Mouse (Mus musculus): ENCODE results near the gene Lmna.

Lmna gene

DNA sequence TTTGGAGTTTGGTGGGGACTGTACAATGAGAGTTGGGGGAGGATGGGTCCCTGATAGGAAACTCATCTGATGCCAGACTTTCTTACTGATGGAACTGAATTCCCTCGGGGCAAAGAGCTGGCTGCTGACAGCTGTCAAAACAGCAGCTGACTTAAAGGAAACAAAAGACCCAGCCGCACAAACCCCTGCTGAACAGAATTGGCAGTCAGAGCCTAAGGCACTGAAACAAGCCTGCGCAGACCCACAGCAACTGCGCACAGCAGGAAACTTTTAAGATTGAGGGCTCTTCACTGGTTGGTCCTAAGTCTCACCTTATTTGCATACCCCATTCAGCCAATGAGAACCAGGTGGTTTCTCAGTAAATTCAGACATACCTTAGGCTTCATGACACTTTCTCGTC lies 36.7 kb downstream of the Lmna start:
- no peak for DNase-seq (ENCODE audit: low spot score in 2 of 2)

DNA sequence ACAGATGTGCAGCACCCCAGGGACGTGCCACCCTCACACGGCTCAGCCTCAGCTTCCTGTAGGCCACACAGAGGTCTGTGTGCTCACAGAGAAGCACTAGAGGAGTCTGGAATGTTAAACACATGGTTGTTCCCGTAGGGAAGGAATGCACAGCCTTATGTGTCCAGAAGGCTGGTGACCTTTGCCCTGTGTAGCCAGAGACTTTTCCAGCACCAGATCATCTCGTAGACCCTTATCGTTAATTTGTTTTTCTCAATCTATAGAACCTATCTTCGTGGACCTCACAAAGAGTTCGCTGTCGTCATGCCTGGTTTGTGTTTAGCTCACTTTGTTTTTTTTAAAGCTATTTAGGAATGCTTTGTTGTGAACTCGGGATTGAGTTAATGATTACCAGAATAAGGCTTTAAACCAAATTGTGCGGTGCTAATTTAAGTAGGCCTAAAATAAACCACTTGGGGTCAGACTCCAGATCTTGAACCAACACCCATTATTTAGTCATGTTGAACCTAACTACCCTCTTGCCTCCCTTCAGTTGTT lies 38.7 kb downstream of the Lmna start:
- no peak for DNase-seq (ENCODE audit: low spot score in 2 of 2)

DNA sequence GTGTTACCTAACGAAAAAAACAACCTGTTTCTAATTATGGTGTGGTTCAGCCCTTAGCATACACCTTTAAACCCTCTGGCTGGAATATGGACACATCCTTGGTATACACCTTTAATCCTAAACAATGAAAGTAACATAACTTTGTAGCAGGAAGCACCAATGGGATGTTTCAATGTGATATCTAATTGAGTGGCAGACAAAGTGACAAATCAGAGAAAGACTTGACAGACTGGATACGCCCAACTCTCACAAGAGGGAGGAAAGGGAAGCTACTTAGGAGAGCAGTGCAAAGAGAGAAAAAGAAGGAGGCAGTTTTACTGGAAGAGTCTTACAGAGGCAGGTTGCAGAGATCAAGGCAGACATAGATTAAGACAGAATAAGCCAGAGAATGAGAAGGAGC lies 40.3 kb downstream of the Lmna start:
- DNase-seq (ENCODE audit: low spot score in 2 of 2), result no peak

DNA sequence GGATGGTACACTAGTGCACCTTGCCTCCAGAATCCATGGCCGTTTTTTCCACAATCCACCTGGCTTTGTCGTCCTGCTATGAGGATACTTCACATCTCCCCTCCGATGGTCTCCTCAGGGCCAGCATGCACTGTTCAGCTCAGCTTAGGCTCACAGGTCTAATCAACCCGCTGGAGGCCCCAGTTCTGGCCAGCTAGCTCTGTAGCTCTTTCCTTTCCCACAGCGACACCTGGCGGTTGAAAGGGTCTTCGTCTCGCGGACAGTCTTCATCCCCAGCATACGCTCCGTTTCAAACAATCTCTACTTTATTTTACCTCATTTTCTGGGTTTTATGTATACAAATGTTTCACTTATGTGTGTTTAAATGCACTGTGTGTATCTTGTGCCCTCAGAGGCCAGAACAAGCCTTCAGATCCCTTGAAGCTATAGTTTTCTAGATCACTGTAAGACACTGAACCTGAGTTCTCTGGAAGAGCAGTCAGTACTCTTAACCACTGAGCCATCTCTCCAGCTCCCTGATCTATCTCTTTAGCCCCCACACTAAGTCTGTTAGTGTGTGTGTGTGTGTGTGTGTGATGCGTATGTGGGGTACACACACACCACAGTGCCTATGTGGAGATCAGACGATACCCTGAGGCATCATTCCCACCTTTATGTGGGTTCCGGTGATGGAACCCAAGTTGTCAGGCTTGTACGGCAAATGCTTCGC lies 42.5 kb downstream of the Lmna start:
- DNase-seq (ENCODE audit: low spot score in 2 of 2), result peak; percentile 77 to 85

DNA sequence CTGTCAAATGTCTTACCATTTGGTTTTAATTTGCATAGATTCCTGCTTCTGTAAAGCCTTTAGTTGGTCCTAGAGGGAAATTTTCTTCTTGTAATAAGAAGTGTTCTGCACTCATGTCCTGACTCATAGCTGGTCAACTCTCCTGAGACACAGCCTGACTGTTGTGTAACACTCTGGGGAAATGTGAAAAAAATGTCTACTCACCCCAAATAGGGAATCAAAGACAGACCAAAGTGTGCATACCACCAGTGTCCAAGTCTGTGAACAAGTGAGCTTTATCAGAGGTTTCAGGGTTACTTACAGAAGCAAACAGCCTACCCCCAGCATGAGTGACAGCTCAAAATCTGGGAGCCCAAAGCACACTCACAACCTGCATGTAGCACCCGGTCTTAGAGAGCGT lies 44.6 kb downstream of the Lmna start:
- no peak for DNase-seq (ENCODE audit: low spot score in 2 of 2)

DNA sequence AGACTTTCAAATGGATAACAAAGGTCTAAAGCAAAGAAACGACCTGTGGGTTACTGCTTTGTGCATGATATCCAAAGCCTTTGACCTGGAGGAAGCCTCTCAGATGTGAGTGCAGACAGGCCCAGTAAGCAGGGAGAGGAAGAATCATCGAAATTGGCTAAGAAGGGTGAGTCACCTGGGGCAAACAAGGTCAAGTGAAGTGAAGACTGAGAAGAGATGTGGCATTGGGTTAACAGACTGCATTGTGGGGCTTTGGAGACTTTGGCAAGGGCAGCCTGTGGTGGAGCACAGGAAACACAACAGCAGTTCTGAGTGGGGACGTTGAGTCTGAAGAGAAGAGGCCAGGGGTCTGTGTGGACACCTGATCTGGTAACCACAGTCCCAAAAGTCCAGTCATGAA lies 45.3 kb downstream of the Lmna start:
- no peak for DNase-seq (ENCODE audit: low spot score in 2 of 2)

DNA sequence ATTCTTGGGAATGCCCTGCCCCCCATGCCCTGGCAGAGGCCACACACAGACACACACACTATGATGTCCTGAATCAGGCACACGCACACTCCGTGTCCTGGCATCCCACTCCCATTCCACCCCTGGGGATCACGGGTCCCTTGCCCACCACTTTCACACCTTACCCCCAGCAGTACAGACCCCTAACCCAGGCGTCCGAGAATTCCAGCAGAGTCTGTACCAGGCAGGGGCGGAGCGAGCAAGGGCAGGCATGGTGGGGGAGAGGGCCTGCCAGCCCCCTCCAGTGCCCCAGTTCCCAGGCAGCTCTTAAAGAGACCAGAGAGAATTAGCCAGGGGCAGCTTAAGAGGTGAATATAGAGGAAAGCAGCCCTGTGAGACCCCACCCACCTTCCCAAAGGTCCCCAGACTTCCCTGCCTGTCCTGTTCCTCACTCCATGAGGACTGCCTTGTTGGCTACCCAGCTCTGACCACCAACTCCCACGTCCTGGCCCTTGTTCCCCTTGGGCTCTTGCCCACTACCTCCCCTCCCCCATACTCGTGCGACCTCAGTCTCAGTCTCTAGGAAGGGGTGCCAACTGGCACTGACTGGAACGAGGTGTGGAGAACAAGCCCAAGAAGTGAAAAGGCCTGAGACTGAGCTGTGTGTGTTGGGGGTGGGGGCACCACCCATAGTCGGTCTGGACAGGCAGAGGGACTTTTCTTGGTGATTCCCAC lies 48.6 kb downstream of the Lmna start, which contains the start of gene Sema4a:
Gene Sema4a (minus strand): TSS at position 200 of the 714 bp plus-strand sequence.
- no peak for DNase-seq (ENCODE audit: low spot score in 2 of 2)

DNA sequence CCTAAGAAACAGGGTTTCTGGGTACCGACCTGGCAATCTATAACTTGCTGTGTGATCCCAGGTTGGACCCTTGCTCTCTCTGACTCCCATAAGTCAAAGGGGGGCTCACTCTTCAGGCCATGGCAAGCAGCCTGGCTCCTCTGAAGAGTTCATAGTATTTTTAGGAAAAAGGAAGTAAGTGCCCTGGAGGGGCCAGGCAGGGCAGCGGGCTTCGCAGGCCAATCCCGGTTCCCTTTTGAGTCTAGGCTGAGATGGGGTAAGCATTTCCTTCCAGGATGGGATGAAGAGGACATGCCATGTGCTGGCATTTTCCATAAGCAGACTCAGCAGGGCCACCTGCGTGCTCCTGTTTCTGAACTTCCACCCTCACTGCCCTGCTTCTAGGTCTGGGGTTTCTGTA lies 49.7 kb downstream of the Lmna start:
- no peak for DNase-seq (ENCODE audit: low spot score in 2 of 2)

DNA sequence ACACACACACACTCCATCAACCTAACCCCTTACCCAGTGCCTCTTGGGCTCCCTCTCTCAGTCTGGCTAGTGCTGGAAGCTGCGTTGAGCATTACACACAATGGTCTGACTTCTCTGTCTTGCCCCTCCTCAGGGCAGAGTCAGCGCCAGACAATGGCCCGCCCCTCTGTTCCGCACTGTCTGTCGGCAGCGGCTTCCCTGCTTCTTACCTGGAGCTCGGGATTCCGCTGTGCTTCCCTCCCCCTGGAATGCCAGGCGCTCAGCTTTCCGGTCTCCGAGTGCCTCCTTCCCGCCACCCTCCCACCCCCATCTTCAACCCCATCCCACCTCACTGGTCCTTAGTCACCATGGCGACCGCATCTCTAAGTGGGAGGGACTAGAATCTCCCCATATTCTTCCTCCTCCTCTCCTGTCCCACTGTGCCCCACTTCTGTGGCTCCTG lies 51.0 kb downstream of the Lmna start:
- DNase-seq (ENCODE audit: low spot score in 2 of 2), result no peak

DNA sequence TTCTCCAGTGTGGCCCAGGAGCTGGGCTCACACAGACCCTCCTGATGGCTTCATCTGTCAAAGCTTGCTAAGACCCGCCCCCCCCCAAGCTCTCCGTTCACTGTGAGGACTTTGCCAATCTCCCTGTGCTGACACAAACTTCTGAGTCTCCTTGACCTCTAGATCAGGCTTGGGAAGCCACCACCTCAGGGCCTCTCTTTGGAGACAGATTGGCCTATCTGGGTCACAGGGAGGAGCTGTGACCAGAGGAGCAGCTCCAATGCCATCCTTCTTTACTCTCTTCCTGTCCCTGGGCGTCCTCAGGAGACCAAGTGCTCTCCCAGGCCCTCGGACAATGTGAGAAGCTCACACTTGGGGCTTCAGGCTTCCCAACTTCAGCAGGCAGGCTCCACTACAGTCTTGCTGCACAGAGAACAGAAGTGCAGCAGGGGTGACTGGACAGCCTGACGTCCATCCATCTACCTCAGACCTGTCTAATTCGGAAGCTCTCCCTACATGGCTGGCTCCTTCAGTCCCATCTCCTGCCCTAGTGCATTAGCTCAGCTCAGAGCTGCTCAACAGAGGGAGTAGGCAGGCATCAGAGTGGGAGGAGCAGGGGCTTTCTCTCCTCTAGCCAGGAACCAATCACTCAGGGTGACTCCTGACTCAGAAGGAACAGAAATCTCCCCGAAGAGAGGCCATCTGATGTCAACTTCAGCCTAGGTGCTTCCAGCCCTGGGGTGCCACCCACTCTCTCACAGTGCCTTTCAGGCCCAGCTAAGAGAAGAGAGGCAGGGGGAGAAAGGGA lies 52.8 kb downstream of the Lmna start:
- no peak for DNase-seq (ENCODE audit: low spot score in 2 of 2)

DNA sequence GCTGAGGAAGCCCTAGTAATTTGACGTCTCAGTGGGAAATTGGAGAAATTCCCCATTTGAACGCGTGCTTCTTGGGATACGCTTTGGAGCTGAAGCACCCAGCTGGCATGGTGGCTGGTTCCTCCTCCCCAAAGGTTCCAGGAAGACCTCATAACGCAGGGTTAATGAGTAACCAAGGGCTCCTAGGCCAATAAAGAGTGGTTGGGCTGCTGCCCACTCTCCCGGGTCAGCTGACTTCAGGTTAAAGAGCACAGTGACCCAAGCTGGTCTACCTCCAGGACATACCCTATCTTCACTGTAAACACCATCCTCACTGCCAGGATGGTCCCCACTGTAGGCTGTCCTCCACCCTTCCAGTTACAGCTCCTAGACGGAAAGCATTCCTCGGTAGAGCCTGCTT lies 53.4 kb downstream of the Lmna start:
- no peak for DNase-seq (ENCODE audit: low spot score in 2 of 2)

DNA sequence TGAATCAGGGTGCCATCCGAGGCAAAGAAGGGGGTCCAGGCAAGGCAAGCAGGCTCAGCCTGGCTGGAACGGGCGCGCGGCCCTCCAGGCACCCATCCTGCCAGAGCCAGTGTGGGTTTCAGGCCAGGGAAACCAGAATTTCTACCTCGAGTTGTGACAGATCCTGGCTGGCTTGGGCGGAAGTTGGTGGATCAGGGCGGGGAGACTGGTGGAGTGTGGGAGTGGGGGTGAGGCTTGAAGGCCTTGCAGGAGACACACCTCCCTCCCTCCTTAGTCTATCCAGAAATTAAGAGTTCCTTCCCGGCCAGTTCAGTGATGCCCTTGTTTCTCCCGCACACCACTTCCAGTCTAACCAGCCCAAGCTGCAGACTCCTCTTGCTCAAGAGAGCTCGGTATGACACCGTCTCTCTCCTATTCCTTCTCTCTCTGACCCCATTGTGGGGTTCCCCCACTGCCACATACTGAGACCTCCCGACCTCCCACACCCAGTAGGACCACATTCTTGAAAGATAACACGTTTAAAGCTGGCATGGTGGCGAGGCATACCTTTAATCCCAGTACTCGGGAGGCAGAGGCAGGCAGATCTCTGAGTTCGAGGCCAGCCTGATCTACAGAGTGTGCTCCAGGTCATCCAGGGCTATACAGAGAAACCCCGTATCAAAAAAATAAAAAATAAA lies 54.0 kb downstream of the Lmna start:
- DNase-seq (ENCODE audit: low spot score in 2 of 2), result peak; percentile 68 to 85

DNA sequence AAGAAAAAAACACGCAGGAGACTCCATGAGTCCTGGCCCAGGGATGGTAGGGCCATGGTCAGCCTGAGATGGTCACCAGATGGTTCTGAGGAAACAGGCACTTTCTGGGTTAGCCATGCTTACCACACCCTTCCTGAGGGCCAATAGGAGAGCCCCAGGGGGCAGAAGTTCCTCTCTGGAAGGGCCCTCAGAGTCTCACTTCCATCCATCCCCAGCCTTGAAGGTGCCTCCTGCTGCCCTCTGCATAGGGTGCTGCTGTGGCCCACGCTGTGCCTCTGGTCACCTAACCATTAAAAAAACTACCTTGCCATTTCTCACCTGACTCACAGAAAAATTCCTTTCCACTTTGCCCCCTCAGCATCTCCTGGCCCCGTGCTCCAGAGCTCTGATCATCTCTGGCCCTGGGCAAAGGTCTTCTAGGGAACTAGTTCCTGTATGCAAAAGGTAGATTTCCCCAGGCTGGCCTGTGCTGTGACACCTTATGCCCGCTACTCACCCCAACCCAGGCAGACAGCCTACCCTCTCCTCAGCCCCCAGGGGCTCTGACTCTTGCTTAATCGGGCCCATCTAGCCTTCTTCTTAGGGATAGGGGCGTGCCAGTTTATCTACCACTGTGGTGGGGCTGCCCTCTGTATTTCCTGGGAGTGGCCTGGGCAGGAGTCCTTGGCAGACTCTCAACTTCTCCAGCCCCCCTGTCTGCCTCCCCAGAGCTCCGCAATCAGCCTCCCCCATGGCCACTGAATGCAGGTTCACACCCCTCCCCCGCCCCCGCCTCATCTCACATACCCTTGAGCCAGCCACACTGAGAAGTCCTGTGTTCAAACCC lies 54.8 kb downstream of the Lmna start:
- no peak for DNase-seq (ENCODE audit: low spot score in 2 of 2)

DNA sequence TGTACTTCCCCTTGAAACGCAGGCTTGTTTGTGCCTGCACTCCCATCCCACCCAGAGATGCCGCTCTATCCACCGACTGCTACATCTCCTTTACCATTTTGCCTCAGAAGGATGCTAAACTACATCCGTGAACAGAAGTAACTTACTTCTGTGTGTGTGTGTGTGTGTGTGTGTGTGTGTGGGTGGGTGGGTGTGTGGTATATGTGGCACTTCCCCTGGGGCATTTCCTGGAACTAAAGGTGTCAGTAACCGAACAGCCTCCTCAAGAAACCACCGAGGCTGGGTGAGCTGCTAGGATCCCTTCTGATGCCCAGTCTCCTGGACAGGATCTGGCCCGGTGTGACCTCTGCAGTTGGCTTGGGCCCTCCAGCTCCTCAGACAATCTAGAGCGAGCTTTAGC lies 55.8 kb downstream of the Lmna start:
- DNase-seq (ENCODE audit: low spot score in 2 of 2), result no peak

DNA sequence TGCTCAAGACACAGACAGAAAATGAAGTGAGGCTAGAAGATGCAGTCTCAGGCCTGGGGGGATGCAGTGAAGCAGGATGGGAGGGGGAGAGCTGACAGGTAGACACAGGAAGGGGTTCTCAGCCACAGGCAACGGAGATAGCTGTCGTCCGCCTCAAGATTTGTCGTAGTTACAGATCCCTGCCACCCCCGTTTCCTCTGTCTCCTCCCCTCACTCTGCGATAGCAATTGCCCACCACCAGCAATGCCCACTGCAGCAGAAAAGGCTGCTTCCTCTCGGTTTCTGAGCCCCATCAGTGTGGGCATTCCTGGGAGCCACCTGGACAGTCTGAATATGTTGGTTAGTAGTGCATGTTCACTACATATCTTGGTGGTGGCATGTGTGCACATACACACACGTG lies 56.4 kb downstream of the Lmna start:
- no peak for DNase-seq (ENCODE audit: low spot score in 2 of 2)

DNA sequence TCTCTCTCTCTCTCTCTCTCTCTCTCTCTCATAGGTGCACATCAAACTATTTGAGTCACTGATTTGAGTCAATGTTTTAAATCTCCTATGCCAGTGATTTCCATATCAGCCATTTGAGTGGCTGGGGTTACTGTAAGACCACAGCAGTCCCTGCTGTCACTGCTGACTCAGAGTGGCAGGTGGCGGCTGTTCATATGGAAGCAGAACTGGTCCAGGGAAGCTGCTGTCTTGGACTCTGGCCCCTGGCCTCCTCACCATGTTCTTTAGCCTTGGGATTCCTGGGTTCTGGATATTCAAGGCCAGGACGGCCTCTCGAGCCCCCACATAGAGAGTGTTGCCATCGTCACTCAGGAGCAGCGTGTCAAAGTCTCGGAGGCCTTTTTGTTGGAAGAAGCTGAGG lies 57.0 kb downstream of the Lmna start:
- no peak for DNase-seq (ENCODE audit: low spot score in 2 of 2)

DNA sequence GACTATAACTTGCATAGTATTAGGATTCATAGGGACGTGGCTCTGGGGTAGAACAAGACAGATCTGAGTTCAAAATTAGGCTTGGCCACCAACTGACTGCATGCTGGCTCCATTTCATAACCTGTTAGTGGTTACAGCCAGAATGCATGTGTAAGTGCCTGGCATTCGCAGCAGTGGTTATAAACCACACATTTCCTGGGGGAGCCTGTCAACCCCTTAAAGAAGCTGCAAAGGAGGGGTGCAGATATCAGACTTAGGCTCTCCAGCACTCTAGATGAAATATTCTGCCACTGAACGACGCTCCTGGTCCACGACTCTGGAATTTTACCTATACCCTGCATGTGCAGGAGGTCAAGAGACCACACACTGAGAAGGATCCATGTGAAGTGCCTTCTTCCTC lies 57.5 kb downstream of the Lmna start:
- no peak for DNase-seq (ENCODE audit: low spot score in 2 of 2)

DNA sequence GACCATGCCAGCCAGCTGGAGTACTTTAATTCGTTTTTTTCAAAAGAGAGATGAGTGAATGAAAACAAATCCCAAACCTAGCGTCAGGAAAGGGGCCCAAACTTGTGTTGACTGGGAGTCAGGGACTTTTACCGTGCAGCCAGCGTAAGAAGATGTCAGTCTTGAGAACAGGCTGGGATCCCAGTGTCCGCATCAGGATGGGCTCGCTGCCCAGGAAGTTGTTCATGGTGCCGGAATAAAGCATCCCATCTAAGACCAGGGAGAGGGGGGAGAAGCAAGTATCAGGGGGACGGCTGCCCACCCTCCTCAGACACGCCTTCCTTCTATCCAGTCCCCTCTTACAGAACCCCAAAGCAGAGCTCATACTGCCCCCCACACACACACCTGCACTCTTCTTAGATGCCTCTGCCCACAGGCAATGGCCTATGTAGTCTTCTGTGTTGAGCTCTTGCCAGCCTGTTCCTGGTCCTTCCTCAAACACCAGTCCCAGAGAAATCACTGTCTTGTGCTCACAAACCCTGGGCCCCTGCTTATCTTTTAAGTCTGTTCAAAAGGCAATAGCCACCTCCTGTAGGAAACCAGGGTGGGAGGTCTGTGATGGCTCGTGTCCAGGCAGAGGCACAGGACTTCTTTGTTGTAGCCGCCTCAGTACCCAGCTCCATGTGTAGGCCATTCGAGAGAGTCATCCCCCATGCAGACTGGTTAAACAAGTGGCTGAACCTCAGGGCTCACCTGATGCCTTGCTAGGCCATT lies 59.2 kb downstream of the Lmna start:
- DNase-seq (ENCODE audit: low spot score in 2 of 2), result no peak

DNA sequence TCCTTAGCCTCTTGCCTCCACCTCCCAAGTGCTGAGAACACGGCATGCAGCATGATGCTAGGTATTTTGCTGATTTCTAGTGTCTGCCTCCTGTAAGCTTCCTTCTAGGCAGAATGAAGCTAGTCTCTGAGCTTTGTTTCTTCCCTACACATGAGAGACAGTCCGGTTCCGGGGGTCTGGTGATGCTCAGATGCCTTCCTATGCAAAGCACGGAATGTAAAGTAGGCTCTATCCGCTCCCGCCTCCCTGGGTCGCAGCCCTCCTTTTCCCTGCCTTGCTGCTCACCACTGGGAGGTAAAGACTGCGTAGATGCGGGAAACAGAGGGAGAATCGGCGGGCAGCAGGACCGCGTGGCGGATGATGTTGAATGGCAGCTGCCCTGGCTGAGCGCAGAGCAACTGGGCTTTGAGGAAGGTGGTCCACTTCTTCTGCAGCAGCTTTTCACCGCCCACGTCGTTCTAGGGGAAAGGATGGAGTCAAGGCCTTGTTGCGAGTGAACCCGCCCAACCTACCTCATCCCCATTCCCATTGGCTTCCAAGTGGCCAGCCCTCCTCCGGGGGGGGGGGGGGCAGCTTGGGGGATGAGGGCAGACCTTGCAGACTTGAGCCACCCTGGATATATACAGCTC lies 60.2 kb downstream of the Lmna start:
- no peak for DNase-seq (ENCODE audit: low spot score in 2 of 2)

DNA sequence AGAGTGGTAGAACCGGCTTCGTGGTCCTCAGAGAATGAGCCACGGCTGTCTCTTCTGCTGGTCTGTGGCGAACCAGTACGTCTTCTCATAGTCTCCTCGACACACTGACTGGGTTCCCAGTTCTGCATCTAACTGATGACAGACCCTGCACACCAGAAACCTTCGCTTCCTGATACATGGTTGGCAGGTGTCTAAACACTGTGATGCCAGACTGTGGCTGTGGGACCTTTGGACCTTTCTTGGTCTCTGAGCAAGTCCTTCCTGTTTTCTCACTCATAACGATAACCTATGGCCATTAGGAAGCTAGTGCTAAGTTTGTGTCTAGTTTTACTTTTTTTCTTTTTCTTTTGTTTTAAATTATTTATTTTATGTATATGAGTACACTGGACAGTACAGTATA lies 61.3 kb downstream of the Lmna start:
- DNase-seq (ENCODE audit: low spot score in 2 of 2), result no peak

All from urinary bladder, adult 18-20 months (tissue).